Comparison of ENCODE assay signal across 8 mouse cellular contexts in genomic region chr13:34077492-34078271, GRCm38 (mm10). TPM values are rescaled to one million over a fixed set of nuclear protein-coding genes. Genes with fewer than 3 reads are reported as not detected.
A peak's percentile ranks its signal among the peaks of the same experiment; 100 is the strongest.
DNase-seq lines count a peak whose midpoint lies in the region; ATAC-seq and TF ChIP-seq lines count a peak whose summit lies in the region.

Gene Tubb2a (minus strand): TSS chr13:34078007.

- H3K9me3 ChIP-seq in embryonic facial prominence, embryonic 10.5 days = no peaks in the 10 kb centered on the region
- H3K9me3 ChIP-seq in intestine, postnatal 0 days (ENCODE audit: control insufficient read depth) = no peaks in the 10 kb centered on the region
- H3K9me3 ChIP-seq in midbrain, embryonic 10.5 days (replicated peaks) = no peaks in the 10 kb centered on the region

- peak within 1 kb of the TSS; percentile 74 for H3K9ac ChIP-seq in intestine, postnatal 0 days (ENCODE audit: low read depth, low read length)

- TF ChIP-seq CTCF in intestine, postnatal 0 days (IDR thresholded peaks at IDR 0.05; ENCODE audit: low read depth) = peak; percentile 83

- intact Hi-C loops in left cerebral cortex, postnatal 36 days (cut with DNase I) = loop anchor here (2.0 kb wide), 2 partner anchors 53 to 73 kb away; partner anchors contain the start of gene Tubb2b

- peak within 1 kb of the TSS; percentile 99 for H3K4me2 ChIP-seq in intestine, postnatal 0 days (replicated peaks; ENCODE audit: low read depth)

- WGBS in embryonic facial prominence, embryonic 10.5 days = 2% methylated on average over 45 of the region's 45 CpGs
- 2% methylated on average over 41 of the region's 45 CpGs for WGBS in intestine, postnatal 0 days
- WGBS in midbrain, embryonic 10.5 days = 2% methylated on average over 45 of the region's 45 CpGs

- peaks cover 32% of the 10 kb centered on the region for H3K4me1 ChIP-seq in embryonic facial prominence, embryonic 10.5 days
- H3K4me1 ChIP-seq in intestine, postnatal 0 days (replicated peaks; ENCODE audit: control insufficient read depth, insufficient read depth, low read length) = 0 out of 2 replicates have a peak, but pooled peaks cover 3% of the 10 kb centered on the region
- peaks cover 47% of the 10 kb centered on the region for H3K4me1 ChIP-seq in midbrain, embryonic 10.5 days

- peaks cover 12% of the 10 kb centered on the region for H3K36me3 ChIP-seq in embryonic facial prominence, embryonic 10.5 days (replicated peaks)
- H3K36me3 ChIP-seq in intestine, postnatal 0 days (ENCODE audit: control insufficient read depth, insufficient read depth) = peaks cover 5% of the 10 kb centered on the region
- H3K36me3 ChIP-seq in midbrain, embryonic 10.5 days = peaks cover 22% of the 10 kb centered on the region

- H3K27ac ChIP-seq in embryonic facial prominence, embryonic 10.5 days (replicated peaks) = peak within 1 kb of the TSS; percentile 80
- H3K27ac ChIP-seq in intestine, postnatal 0 days (ENCODE audit: low read depth, low read length) = peak within 1 kb of the TSS; percentile 71
- H3K27ac ChIP-seq in midbrain, embryonic 10.5 days (replicated peaks) = peak within 1 kb of the TSS; percentile 88

- peak; percentile 86 for ATAC-seq in intestine, postnatal 0 days

- peaks cover 25% of the 10 kb centered on the region for H3K27me3 ChIP-seq in embryonic facial prominence, embryonic 10.5 days (replicated peaks; ENCODE audit: low read depth, poor library complexity, severe bottlenecking)
- H3K27me3 ChIP-seq in intestine, postnatal 0 days (replicated peaks; ENCODE audit: control insufficient read depth, insufficient read depth, low read length) = no peaks in the 10 kb centered on the region
- H3K27me3 ChIP-seq in midbrain, embryonic 10.5 days (ENCODE audit: low read depth, poor library complexity, severe bottlenecking) = peaks cover 25% of the 10 kb centered on the region

- peak; percentile 96 for DNase-seq in adrenal gland, postnatal 14 days
- DNase-seq in embryonic facial prominence, embryonic 10.5 days (ENCODE audit: low spot score) = peak; percentile 91
- DNase-seq in gonadal fat pad, adult 2 months (ENCODE audit: low read depth) = no peak
- DNase-seq in left cerebral cortex, postnatal 36 days (ENCODE audit: low spot score in 2 of 2) = peak; percentile 91 to 92
- DNase-seq in midbrain, embryonic 10.5 days (ENCODE audit: low spot score) = peak; percentile 86
- peak; percentile 85 for DNase-seq in right cerebral cortex, postnatal 36 days (ENCODE audit: low spot score in 2 of 2)
- peak; percentile 93 to 96 for DNase-seq in urinary bladder, postnatal 4 days (ENCODE audit: low spot score in 2 of 2)

- peak within 1 kb of the TSS; percentile 74 for H3K4me3 ChIP-seq in embryonic facial prominence, embryonic 10.5 days
- peak within 1 kb of the TSS; percentile 80 for H3K4me3 ChIP-seq in intestine, postnatal 0 days (ENCODE audit: low read depth, low read length)
- H3K4me3 ChIP-seq in midbrain, embryonic 10.5 days = peak within 1 kb of the TSS; percentile 83

RNA-seq across cellular contexts. Expression of gene Tubb2a, which starts in this region (rescaled TPM):
- total RNA-seq in adrenal gland, postnatal 14 days (2021) = 46.1 and 59.9 TPM in 2 replicates
- 101 and 105 TPM in 2 replicates for polyA plus RNA-seq in embryonic facial prominence, embryonic 10.5 days (2016; fragmentation: Nextera tagmentation; extraction: Ambion mirVana)
- polyA plus RNA-seq in gonadal fat pad, adult 2 months (2012; rRNA removed) = 179 and 400 TPM in 2 replicates
- 218 and 292 TPM in 2 replicates for polyA plus RNA-seq in intestine, postnatal 0 days (2015; fragmentation: Nextera tagmentation; extraction: Ambion mirVana)
- total RNA-seq in left cerebral cortex, postnatal 36 days (2021) = 100 to 1,000 TPM; 839 to 952 TPM
- 242 and 377 TPM in 2 replicates for polyA plus RNA-seq in midbrain, embryonic 10.5 days (2016; fragmentation: Nextera tagmentation; extraction: Ambion mirVana)

Comparison
In these comparisons a context has a peak if more than half of its experiments do, and no peak if none do; other contexts are left out.
1. RNA of gene Tubb2a (total RNA-seq): 839 to 952 TPM in left cerebral cortex, postnatal 36 days; 46.1 to 59.9 TPM in adrenal gland, postnatal 14 days; every median in the first group is over 10 times any median in the second.
2. Peak in every context shown above with its lines, with median percentiles within 50 percentile points of each other: H3K27ac ChIP-seq and H3K4me3 ChIP-seq.